Mouse (Mus musculus) thymus, adult 2 months (tissue): ENCODE measurements around the gene Dnajc10. TPM values are rescaled to one million over a fixed set of nuclear protein-coding genes. Genes with fewer than 3 reads are reported as not detected.

Experiments used
- DNase-seq: peaks from one replicate; pipeline ENCODE4 v3.0.0; 2021
- H3K27ac ChIP-seq: fragments of 200-500 bp; 2 replicates; pipeline ENCODE4 v1.5.1; 2012; ENCODE audit warnings: low read length, control low read depth; ENCODE audit not compliant: control insufficient read depth, insufficient read depth
- H3K27me3 ChIP-seq: fragments of 200-500 bp; 2 replicates; pipeline ENCODE4 v1.6.1; 2012; ENCODE audit warnings: mild to moderate bottlenecking, low read length, moderate library complexity, mixed read lengths; ENCODE audit not compliant: control insufficient read depth, insufficient read depth
- H3K36me3 ChIP-seq: fragments of 200-500 bp; 2 replicates; pipeline ENCODE4 v1.6.1; 2012; ENCODE audit warnings: mild to moderate bottlenecking, low read length, moderate library complexity; ENCODE audit not compliant: control insufficient read depth, insufficient read depth
- H3K4me1 ChIP-seq: fragments of 200-500 bp; replicated peaks from 2 replicates; pipeline ENCODE4 v1.6.1; 2012; ENCODE audit warnings: low read length; ENCODE audit not compliant: control insufficient read depth, insufficient read depth
- H3K4me3 ChIP-seq: fragments of 200-500 bp; 2 replicates; pipeline ENCODE4 v1.5.1; 2012; ENCODE audit warnings: mild to moderate bottlenecking, low read length, control low read depth, moderate library complexity; ENCODE audit not compliant: control insufficient read depth, insufficient read depth
- CTCF ChIP-seq: fragments of 200-500 bp; IDR thresholded peaks from 2 replicates; pipeline ENCODE4 v1.5.1; 2012; ENCODE audit warnings: mild to moderate bottlenecking, control low read depth, low read length, moderate library complexity, borderline replicate concordance; ENCODE audit not compliant: control insufficient read depth, poor library complexity, insufficient read depth; ENCODE audit errors: extremely low read depth
- POLR2A ChIP-seq: fragments of 200-500 bp; IDR thresholded peaks from 2 replicates; pipeline ENCODE4 v1.6.1; 2012; ENCODE audit warnings: mild to moderate bottlenecking, low read length, control low read depth, moderate library complexity; ENCODE audit not compliant: control insufficient read depth, poor library complexity, insufficient read depth; ENCODE audit errors: extremely low read depth
- WGBS: fragments of 180-500 bp; shearing (Covaris S2); methylation state at CpG from one replicate; pipeline ENCODE4 v1.1.7; 2018; 5-methylcytosine and 5-hydroxymethylcytosine counted together
- polyA plus RNA-seq: library from polyadenylated mRNA; depleted of rRNA; stranded (reverse); fragments of >200 nt; gene quantifications from 2 replicates; pipeline ENCODE4 v1.2.3, GENCODE M21; 2012; rRNA removed

Gene Dnajc10
- 23.4 and 23.6 TPM in 2 replicates for polyA plus RNA-seq

DNA sequence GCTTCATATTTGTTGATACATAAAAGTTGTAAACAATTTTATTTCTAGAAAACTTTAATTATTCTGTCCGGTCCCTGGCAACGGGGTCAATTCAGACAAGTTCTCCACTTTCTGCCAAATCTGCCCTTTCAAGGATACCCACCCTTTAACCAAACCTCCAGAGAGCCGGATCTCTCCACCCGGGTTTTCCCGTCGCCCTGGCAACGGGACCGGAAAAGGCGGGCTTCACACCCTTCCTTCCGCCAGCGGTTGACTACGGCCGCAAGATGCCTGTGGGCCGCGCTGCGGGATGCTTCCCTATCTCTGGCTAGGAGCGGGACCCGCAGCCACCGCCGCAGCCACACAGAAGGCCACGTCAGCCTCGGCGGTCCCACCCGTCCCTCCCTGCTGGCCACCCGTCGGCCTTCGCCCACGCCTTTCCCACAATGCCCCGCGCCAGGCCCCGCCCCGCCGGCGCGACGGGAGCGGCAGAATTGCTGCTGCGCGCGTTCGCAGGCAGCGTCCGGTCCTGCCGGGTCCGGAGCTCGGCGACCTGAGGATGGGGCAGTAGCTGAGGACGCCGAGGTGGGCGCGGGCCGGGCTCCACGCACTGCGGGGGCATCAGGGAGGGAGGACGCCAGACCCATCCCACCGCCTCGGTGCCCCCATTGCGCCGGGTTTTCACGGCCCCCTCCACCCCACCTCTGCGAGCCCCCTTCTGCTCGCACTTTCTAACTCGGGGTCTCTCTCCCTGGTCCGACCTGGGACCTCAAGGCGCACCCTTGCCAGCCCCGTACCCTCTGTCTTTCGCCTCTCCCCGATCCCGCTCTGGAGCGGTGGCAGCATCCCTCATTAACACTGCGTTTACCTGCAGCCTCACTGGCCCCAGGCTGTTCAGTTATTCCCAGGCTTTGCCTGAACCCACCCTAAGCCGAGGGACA, at the start of gene Dnajc10:
Gene Dnajc10, plus strand, starts transcription at position 225 of the 920 bp plus-strand sequence.
- Histone ChIP-seq H3K27ac (no peak within 1 kb of the TSS; the same call in none of the 2 replicates), H3K4me3 (peak within 1 kb of the TSS; percentile 88), H3K36me3 (0 out of 2 replicates have a peak, but pooled peaks cover 3% of the 10 kb centered on the region), H3K4me1 (no peaks in the 10 kb centered on the region), H3K27me3 (no peaks in the 10 kb centered on the region)
- peak; percentile 81 for TF ChIP-seq POLR2A
- TF ChIP-seq CTCF: no peak
- peak; percentile 89 for DNase-seq
- WGBS: under 1% methylated on average over 72 of the region's 72 CpGs

DNA sequence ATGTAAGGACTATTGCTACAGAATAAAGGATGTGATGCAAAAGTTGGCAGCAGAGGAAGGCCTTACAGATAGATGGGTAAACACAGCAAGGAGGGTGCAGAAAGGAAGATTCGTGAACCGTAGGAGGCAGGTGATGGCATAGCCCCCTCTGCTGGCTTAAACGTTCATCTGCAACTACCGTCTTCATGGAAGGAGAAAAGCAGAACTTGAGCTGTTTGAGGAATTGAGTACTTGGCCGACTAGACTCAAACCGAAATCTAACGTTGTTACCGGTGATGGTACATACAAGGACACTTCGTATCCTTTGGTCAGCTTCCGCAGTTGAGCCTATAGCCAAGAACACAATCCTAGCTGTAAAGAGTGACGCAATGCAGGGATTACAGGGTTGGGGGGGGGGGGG, 48.4 kb upstream of the Dnajc10 start:
- peak; percentile 22 for DNase-seq
- no peak overlapping the region for H3K4me3 ChIP-seq
- 7% methylated on average over 11 of the region's 11 CpGs for WGBS
- no peaks in the 10 kb centered on the region for H3K27me3 ChIP-seq
- TF ChIP-seq POLR2A (no peak), CTCF (no peak)
- H3K4me1 ChIP-seq: no peaks in the 10 kb centered on the region
- no peak overlapping the region for H3K27ac ChIP-seq
- no peaks in the 10 kb centered on the region for H3K36me3 ChIP-seq

DNA sequence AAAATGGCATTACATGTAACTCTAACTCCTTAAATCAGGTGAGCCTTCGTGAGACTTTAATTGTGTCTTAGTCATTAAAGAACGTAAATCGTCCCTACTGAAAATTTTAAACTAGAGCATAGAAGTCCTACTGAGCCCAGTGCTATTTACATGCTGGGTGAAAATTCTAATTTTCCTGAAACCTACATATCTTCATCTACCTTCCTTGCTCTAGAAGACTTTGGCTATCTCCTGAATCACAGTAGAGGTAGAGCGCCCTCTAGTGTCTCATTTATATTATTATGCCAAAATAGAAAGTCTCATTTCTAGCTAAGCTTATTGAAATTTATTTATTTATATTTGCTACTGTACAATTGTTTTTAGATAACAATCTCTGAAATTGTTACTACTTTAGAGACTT, 47.2 kb upstream of the Dnajc10 start:
- WGBS: 68% methylated on average over 4 of the region's 4 CpGs
- Histone ChIP-seq H3K27ac (no peak overlapping the region), H3K36me3 (no peaks in the 10 kb centered on the region), H3K4me1 (no peaks in the 10 kb centered on the region), H3K4me3 (no peak overlapping the region), H3K27me3 (no peaks in the 10 kb centered on the region)
- DNase-seq: no peak
- no peak for TF ChIP-seq POLR2A
- no peak for TF ChIP-seq CTCF

DNA sequence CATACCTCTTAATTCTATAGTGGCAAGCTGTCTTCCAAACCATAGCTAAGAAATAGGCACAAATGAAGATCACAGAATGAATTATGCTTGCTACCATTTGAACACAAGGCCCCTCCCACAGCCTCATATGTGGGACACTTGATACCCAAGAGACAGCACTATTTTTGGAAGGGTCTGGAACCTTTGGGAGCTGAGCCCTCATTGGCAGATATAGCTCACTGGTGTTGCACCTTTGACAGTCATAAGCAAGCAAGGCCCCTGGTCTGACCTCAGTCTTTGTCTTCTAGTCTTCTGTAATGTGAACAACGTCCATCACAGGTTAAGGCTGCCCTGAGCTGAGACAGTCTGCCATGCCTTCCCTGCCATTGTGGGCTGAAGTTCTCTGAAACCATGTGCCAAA, 43.8 kb upstream of the Dnajc10 start:
- H3K27me3 ChIP-seq: no peaks in the 10 kb centered on the region
- no peak for TF ChIP-seq POLR2A
- TF ChIP-seq CTCF: no peak
- no peak for DNase-seq
- no peak overlapping the region for H3K27ac ChIP-seq
- WGBS: 89% methylated on average over 1 of the region's 1 CpGs
- H3K4me1 ChIP-seq: no peaks in the 10 kb centered on the region
- no peak overlapping the region for H3K4me3 ChIP-seq
- H3K36me3 ChIP-seq: no peaks in the 10 kb centered on the region

GRCm38 (mm10) chr2:80273038-80273437, 42.2 kb upstream of the Dnajc10 start:
- WGBS: 30% methylated on average over 3 of the region's 3 CpGs
- TF ChIP-seq POLR2A: no peak
- TF ChIP-seq CTCF: no peak
- Histone ChIP-seq H3K4me3 (no peak overlapping the region), H3K27ac (no peak overlapping the region), H3K4me1 (no peaks in the 10 kb centered on the region), H3K36me3 (no peaks in the 10 kb centered on the region), H3K27me3 (no peaks in the 10 kb centered on the region)
- no peak for DNase-seq

DNA sequence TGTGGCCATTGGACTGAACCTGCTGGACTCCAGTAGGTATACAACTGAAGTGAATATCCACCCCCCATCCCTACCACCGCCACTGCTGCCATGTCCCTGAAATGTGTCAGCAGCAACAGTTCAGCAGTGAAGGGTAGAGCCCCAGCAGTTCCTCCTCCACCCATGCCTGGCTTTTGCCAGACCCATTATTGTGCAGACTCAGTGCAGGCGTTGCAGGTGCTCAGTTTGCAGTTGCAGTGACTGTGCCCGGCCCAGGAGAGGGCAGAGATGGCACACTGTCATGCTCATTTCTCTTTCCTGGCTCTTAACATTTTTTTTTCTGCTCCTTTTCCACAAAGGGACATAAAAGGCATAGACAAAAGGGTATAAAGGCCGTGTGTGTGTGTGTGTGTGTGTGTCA, 41.5 kb upstream of the Dnajc10 start:
- 61% methylated on average over 4 of the region's 4 CpGs for WGBS
- TF ChIP-seq CTCF (no peak), POLR2A (no peak)

More for the DNA sequence above, 41.5 kb upstream of the Dnajc10 start:
- no peak for DNase-seq
- Histone ChIP-seq H3K36me3 (no peaks in the 10 kb centered on the region), H3K27ac (no peak overlapping the region), H3K27me3 (no peaks in the 10 kb centered on the region), H3K4me1 (no peaks in the 10 kb centered on the region), H3K4me3 (no peak overlapping the region)
